Mouse (Mus musculus) intestine, embryonic 14.5 days (tissue): Measurements from ENCODE around the gene Rack1. TPM values are rescaled to one million over a fixed set of nuclear protein-coding genes. Genes with fewer than 3 reads are reported as not detected.
"Not testable (repeated sequence)": the region's sequence is repeated elsewhere in the genome, so short reads cannot be mapped to it uniquely, and the experiment has no call there.

Source experiments
- ATAC-seq: fragments of 200-750 bp; cut with Nextera tagmentation; replicated peaks from 2 replicates; pipeline ENCODE4 v1.8.0; 2017; ENCODE audit warnings: low read depth, moderate number of reproducible peaks, moderate TSS enrichment, moderate library complexity; ENCODE audit not compliant: low FRiP score, low TSS enrichment
- DNase-seq: peaks from one replicate; pipeline ENCODE4 v3.0.0-alpha.2; 2018; ENCODE audit warnings: low spot score
- H3K27ac ChIP-seq: fragments of 300-500 bp; sonication (generic); 2 replicates; pipeline ENCODE4 v1.5.1; 2014; ENCODE audit warnings: low read depth, mild to moderate bottlenecking, control low read depth
- H3K27me3 ChIP-seq: fragments of 300-500 bp; sonication (generic); replicated peaks from 2 replicates; pipeline ENCODE4 v1.6.1; 2014; ENCODE audit warnings: low read length, control low read depth; ENCODE audit not compliant: control insufficient read depth, insufficient read depth
- H3K36me3 ChIP-seq: fragments of 300-500 bp; sonication (generic); 2 replicates; pipeline ENCODE4 v1.6.1; 2014; ENCODE audit warnings: low read length, control low read depth; ENCODE audit not compliant: control insufficient read depth, insufficient read depth
- H3K4me1 ChIP-seq: fragments of 300-500 bp; sonication (generic); replicated peaks from 2 replicates; pipeline ENCODE4 v1.6.1; 2014; ENCODE audit warnings: low read length, control low read depth, mixed read lengths; ENCODE audit not compliant: control insufficient read depth, insufficient read depth
- H3K4me2 ChIP-seq: fragments of 300-500 bp; sonication (generic); 2 replicates; pipeline ENCODE4 v1.6.1; 2014; ENCODE audit warnings: low read length
- H3K4me3 ChIP-seq: fragments of 300-500 bp; sonication (generic); 2 replicates; pipeline ENCODE4 v1.5.1; 2014; ENCODE audit warnings: low read depth, low read length, control low read depth, mixed read lengths
- H3K9ac ChIP-seq: fragments of 300-500 bp; sonication (generic); 2 replicates; pipeline ENCODE4 v1.6.1; 2014; ENCODE audit warnings: mild to moderate bottlenecking, low read length
- H3K9me3 ChIP-seq: fragments of 300-500 bp; sonication (generic); 2 replicates; pipeline ENCODE4 v1.6.1; 2016; ENCODE audit warnings: low read length, control low read depth; ENCODE audit not compliant: control insufficient read depth
- WGBS: fragments of 180-500 bp; shearing (Covaris S2); extraction: QIAGEN DNeasy Blood & Tissue Kit; methylation state at CpG from one replicate; pipeline ENCODE4 v1.1.7; 2014; 5-methylcytosine and 5-hydroxymethylcytosine counted together
- polyA plus RNA-seq: library from polyadenylated mRNA; unstranded; fragments of >200 nt; fragmentation: Nextera tagmentation; extraction: Ambion mirVana; gene quantifications from 2 replicates; pipeline ENCODE4 v1.2.1, GENCODE M21; 2014

The Rack1 gene
- polyA plus RNA-seq = 1,049 and 1,145 TPM in 2 replicates

DNA sequence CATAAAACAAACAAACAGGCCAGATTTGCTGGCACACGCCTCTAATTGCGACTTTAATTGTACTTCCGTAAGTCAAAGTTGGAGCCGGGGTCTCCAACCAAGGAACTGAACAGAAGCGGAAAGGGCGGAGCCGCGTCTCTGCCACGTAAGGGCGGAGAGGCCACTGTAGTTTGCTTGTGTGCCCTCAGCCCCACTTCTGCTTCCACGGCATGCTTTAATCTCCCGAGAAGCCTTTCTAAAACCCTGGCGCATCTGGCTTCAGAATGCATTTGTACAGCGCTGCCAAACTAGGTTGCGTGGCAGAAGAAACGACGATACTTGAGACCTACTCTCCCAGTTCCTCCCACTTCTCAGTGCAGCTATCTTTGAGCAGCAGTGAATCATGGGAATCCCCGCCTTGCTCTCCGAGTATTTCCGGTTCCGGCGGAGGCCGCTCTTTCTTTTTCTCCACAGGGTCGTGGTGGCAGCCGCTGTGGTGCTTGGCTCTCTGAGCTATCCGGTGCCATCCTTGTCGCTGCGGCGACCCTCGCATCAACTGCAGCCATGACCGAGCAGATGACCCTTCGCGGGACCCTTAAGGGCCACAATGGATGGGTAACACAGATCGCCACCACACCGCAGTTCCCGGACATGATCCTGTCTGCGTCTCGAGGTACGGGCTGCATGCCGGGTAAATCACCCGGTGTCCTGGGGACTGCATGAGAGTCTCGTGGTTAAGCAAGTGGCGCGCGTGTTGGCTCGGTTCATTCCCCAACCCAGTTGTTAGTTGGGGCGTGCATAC is at the start of gene Rack1:
Gene Rack1, plus strand, starts transcription at position 412 of the 781 bp plus-strand sequence.
- Histone ChIP-seq H3K4me2 (peak within 1 kb of the TSS; percentile 88), H3K27ac (peak within 1 kb of the TSS; percentile 93), H3K9me3 (no peaks in the 10 kb centered on the region), H3K36me3 (peaks cover 40% of the 10 kb centered on the region), H3K9ac (peak within 1 kb of the TSS; percentile 97), H3K27me3 (no peaks in the 10 kb centered on the region), H3K4me1 (peaks cover 11% of the 10 kb centered on the region), H3K4me3 (peak within 1 kb of the TSS; percentile 97)
- under 1% methylated on average over 47 of the region's 47 CpGs for WGBS
- DNase-seq = peak; percentile 98
- peak; percentile 90 for ATAC-seq

DNA sequence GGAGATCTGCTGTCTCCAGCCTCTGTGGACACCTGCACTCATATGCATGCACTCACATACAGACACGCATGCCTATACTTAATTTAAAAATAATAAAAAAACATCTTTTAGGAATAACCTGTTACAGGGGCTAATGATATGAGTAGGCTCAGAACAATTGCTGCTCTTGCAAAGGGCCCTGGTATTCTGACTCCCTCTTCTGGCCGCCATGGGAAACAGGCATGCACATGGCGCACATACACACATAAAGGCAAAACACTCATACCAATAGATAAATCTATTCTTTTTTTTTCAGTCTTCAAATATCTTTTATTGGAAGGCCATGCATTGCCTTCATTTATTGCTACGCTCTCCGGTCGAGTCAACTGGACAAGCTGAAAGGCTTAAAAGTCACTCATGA is 49.7 kb upstream of the Rack1 start:
- H3K4me2 ChIP-seq = no peak overlapping the region
- ATAC-seq = no peak
- WGBS = 96% methylated on average over 6 of the region's 6 CpGs

GRCm38 (mm10) chr11:48753534-48753933 is 46.6 kb upstream of the Rack1 start:
- H3K27ac ChIP-seq, ATAC-seq, H3K9me3 ChIP-seq, H3K36me3 ChIP-seq, H3K4me2 ChIP-seq, H3K27me3 ChIP-seq, H3K4me1 ChIP-seq, H3K9ac ChIP-seq, H3K4me3 ChIP-seq, DNase-seq: not testable (repeated sequence)
- WGBS = 91% methylated on average over 18 of the region's 18 CpGs

More for the DNA sequence above, 49.7 kb upstream of the Rack1 start:
- no peaks in the 10 kb centered on the region for H3K9me3 ChIP-seq
- H3K27ac ChIP-seq = no peak overlapping the region
- no peak for DNase-seq
- H3K4me3 ChIP-seq = no peak overlapping the region
- no peak overlapping the region for H3K9ac ChIP-seq
- H3K27me3 ChIP-seq = no peaks in the 10 kb centered on the region
- H3K36me3 ChIP-seq = no peaks in the 10 kb centered on the region
- no peaks in the 10 kb centered on the region for H3K4me1 ChIP-seq

DNA sequence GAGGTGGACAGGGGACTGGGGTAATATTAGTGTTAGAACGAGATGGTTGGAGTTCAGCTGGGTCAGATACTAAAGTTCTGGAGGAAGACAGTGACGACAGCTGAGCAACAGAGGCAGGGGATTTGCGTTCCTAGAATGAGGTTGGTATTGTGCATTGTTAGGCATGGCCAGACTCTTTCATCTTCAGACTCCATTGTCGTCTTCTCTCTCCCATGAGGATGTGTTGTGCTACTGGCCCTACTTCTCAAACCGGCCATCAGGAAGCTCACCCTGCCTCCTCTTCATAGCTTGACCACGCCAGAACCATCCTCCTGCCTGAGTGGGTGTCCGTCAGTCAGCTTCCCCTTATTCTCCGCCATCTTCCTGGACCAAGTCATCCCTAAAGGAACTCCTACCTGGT is 41.1 kb upstream of the Rack1 start:
- Histone ChIP-seq H3K36me3 (no peaks in the 10 kb centered on the region), H3K4me1 (no peaks in the 10 kb centered on the region), H3K9ac (no peak overlapping the region), H3K4me2 (no peak overlapping the region), H3K27ac (no peak overlapping the region), H3K4me3 (no peak overlapping the region), H3K27me3 (no peaks in the 10 kb centered on the region), H3K9me3 (0 out of 2 replicates have a peak, but pooled peaks cover 4% of the 10 kb centered on the region)
- DNase-seq (no peak), ATAC-seq (no peak)
- WGBS = 89% methylated on average over 8 of the region's 8 CpGs

DNA sequence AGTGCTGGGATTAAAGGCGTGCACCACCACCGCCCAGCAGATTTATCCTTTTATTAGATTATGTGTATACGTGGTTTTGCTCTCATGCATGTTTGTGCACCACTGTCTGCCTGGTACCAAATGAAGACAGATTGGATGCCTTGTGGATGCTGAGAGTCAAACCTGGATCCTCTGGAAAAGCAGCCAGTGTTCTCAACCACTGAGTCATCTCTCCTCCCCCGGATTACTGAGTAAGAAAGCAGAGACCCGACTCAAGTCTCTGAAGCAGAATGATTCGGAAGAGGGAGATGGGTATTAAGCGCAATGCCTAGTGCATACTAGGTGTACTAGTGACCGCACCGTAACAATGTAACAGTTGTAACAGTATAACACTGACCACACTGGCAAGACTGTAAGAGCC is 36.0 kb upstream of the Rack1 start:
- Histone ChIP-seq H3K27me3 (no peaks in the 10 kb centered on the region), H3K4me1 (no peaks in the 10 kb centered on the region), H3K9ac (no peak overlapping the region), H3K4me3 (no peak overlapping the region), H3K4me2 (no peak overlapping the region), H3K36me3 (no peaks in the 10 kb centered on the region), H3K9me3 (0 out of 2 replicates have a peak, but pooled peaks cover 4% of the 10 kb centered on the region), H3K27ac (no peak overlapping the region)
- no peak for DNase-seq
- no peak for ATAC-seq
- WGBS = 91% methylated on average over 9 of the region's 9 CpGs

- no peak for DNase-seq
- WGBS = 86% methylated on average over 14 of the region's 14 CpGs
- H3K36me3 ChIP-seq = no peaks in the 10 kb centered on the region
- no peak for ATAC-seq
- H3K9me3 ChIP-seq = 0 out of 2 replicates have a peak, but pooled peaks cover 4% of the 10 kb centered on the region
- no peaks in the 10 kb centered on the region for H3K27me3 ChIP-seq
- no peak overlapping the region for H3K4me2 ChIP-seq
- H3K4me3 ChIP-seq = no peak overlapping the region
- H3K9ac ChIP-seq = no peak overlapping the region
- no peak overlapping the region for H3K27ac ChIP-seq
- no peaks in the 10 kb centered on the region for H3K4me1 ChIP-seq
These were observed 32.8 kb upstream of the Rack1 start for GRCm38 (mm10) chr11:48767195-48767876.

DNA sequence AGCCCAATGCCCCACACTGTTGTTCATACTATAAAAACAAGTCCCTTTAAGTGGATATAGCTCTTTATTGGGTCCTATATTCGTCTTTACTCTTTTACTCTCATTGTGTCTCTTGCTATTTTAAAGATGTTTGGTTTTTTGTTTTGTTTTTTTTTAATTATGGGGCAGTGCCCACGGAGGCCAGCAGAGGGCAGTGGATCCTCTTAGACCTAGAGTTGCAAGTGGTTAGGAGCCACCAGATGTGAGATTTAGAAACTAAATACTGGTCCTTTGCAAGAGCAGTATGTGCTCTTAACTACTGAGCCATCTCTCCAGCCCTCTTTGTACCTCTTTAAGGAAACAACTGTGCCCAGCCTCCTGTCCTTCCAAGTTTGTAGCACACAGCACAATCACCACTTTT is 28.4 kb upstream of the Rack1 start:
- Histone ChIP-seq H3K9ac (no peak overlapping the region), H3K4me2 (no peak overlapping the region), H3K4me3 (no peak overlapping the region), H3K4me1 (no peaks in the 10 kb centered on the region), H3K36me3 (no peaks in the 10 kb centered on the region), H3K9me3 (no peaks in the 10 kb centered on the region), H3K27me3 (no peaks in the 10 kb centered on the region), H3K27ac (no peak overlapping the region)
- no peak for ATAC-seq
- DNase-seq = no peak
- 12% methylated on average over 2 of the region's 2 CpGs for WGBS

GRCm38 (mm10) chr11:48774443-48775298 is 25.5 kb upstream of the Rack1 start:
- no peak; the same call in 1 of the 2 replicates for ATAC-seq
- WGBS = 36% methylated on average over 17 of the region's 17 CpGs

More at GRCm38 (mm10) chr11:48774443-48775298, 25.5 kb upstream of the Rack1 start:
- H3K27ac ChIP-seq = no peak overlapping the region
- H3K9ac ChIP-seq = no peak overlapping the region
- H3K4me1 ChIP-seq = no peaks in the 10 kb centered on the region
- H3K4me3 ChIP-seq = no peak overlapping the region
- peak overlapping the region; percentile 33; the same call in 1 of the 2 replicates for H3K4me2 ChIP-seq
- peak; percentile 76 for DNase-seq
- H3K9me3 ChIP-seq = no peaks in the 10 kb centered on the region
- H3K27me3 ChIP-seq = no peaks in the 10 kb centered on the region
- no peaks in the 10 kb centered on the region for H3K36me3 ChIP-seq
